Mouse (Mus musculus): Measurements from ENCODE around the gene Rasa2.

GRCm38 (mm10) chr9:96675763-96676640 lies 44.6 kb upstream of the Rasa2 start:
- TF ChIP-seq POLR2A (IDR thresholded peaks at IDR 0.05; ENCODE audit: borderline replicate concordance, extremely low read depth, insufficient read depth, insufficient read length, poor library complexity, severe bottlenecking) (no peak), CTCF (IDR thresholded peaks at IDR 0.05; ENCODE audit: borderline replicate concordance, extremely low read depth, insufficient read depth, insufficient read length) (no peak)

Data from brain, embryonic 14.5 days (tissue).